Mouse (Mus musculus) midbrain, embryonic 13.5 days (tissue): Measurements from ENCODE around the gene Pgm1. TPM values are rescaled to one million over a fixed set of nuclear protein-coding genes. Genes with fewer than 3 reads are reported as not detected.

ENCODE experiments used
- ATAC-seq: fragments of 200-750 bp; cut with Nextera tagmentation; 2 replicates; pipeline ENCODE4 v1.8.0; 2017; ENCODE audit warnings: mild to moderate bottlenecking, moderate TSS enrichment, moderate library complexity
- H3K27ac ChIP-seq: fragments of 300-500 bp; sonication (generic); 2 replicates; pipeline ENCODE4 v1.5.1; 2015; ENCODE audit warnings: inconsistent platforms, mild to moderate bottlenecking, moderate library complexity
- H3K27me3 ChIP-seq: fragments of 300-500 bp; sonication (generic); 2 replicates; pipeline ENCODE4 v1.6.1; 2015; ENCODE audit warnings: mild to moderate bottlenecking, inconsistent platforms
- H3K36me3 ChIP-seq: fragments of 300-500 bp; sonication (generic); 2 replicates; pipeline ENCODE4 v1.6.1; 2015; ENCODE audit warnings: mild to moderate bottlenecking, inconsistent platforms
- H3K4me1 ChIP-seq: fragments of 300-500 bp; sonication (generic); replicated peaks from 2 replicates; pipeline ENCODE4 v1.6.1; 2015; ENCODE audit warnings: inconsistent platforms
- H3K4me2 ChIP-seq: fragments of 300-500 bp; sonication (generic); replicated peaks from 2 replicates; pipeline ENCODE4 v1.6.1; 2015; ENCODE audit warnings: moderate library complexity, mild to moderate bottlenecking, inconsistent platforms
- H3K4me3 ChIP-seq: fragments of 300-500 bp; sonication (generic); replicated peaks from 2 replicates; pipeline ENCODE4 v1.5.1; 2015; ENCODE audit warnings: mild to moderate bottlenecking, inconsistent platforms
- H3K9ac ChIP-seq: fragments of 300-500 bp; sonication (generic); replicated peaks from 2 replicates; pipeline ENCODE4 v1.6.1; 2015; ENCODE audit warnings: mild to moderate bottlenecking, inconsistent platforms
- H3K9me3 ChIP-seq: fragments of 300-500 bp; sonication (generic); 2 replicates; pipeline ENCODE4 v1.6.1; 2016; ENCODE audit warnings: mild to moderate bottlenecking, inconsistent platforms
- WGBS: fragments of 180-500 bp; shearing (Covaris S2); methylation state at CpG from one replicate; pipeline ENCODE4 v1.1.7; 2015; 5-methylcytosine and 5-hydroxymethylcytosine counted together
- polyA plus RNA-seq: library from polyadenylated mRNA; unstranded; fragments of >200 nt; fragmentation: Nextera tagmentation; extraction: Ambion mirVana; gene quantifications from 2 replicates; pipeline ENCODE4 v1.2.1, GENCODE M21; 2015

The Pgm1 gene
- polyA plus RNA-seq, 1 experiment from 2014 or later, result 46.8 TPM

DNA sequence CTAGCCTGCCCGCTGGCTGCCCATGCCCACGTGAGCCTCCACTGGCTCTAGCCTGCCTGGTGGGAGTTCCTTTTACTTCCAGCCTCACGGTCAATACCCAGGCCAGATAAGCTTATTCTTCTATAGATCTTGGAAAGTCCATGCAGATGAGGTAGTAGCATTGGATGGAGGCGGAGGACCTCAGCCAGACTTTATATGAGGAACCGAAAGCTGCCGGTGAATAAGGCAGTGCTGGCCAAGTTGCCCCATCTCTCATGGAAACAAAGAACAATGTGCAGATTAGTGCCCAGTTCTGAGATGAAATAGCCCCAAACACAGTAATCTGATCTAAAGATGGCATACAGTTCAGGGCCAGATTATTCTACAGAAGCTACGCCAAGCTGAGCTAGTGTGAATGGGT is 103.4 kb downstream of the Pgm1 start:
- ATAC-seq, result no peak
- no peak overlapping the region for H3K4me3 ChIP-seq
- WGBS, result 90% methylated on average over 7 of the region's 7 CpGs
- H3K27me3 ChIP-seq, result no peaks in the 10 kb centered on the region; the same call in 1 of the 2 replicates
- 0 out of 2 replicates have a peak, but pooled peaks cover 5% of the 10 kb centered on the region for H3K4me1 ChIP-seq
- H3K36me3 ChIP-seq, result no peaks in the 10 kb centered on the region
- no peak overlapping the region for H3K4me2 ChIP-seq
- H3K9ac ChIP-seq, result no peak overlapping the region
- H3K9me3 ChIP-seq, result no peaks in the 10 kb centered on the region
- H3K27ac ChIP-seq, result no peak overlapping the region

DNA sequence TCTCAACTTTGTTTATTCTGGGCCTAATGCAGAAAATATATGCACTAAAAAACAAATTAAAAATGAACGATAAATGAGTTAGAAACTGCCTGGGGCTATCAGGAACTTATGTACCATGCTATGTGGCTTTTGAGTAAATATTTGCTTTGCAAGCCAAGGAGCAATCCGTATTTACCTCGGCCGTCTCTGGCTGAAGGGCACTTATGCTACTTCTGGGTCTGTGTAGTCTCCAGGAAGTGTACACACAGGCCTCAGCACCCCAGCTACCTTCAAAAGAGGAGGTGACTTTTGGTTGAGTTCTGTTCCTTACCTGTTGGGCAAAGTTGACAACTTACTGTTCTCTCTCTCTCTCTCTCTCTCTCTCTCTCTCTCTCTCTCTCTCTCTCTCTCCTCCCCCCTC is 104.7 kb downstream of the Pgm1 start:
- Histone ChIP-seq H3K9ac (no peak overlapping the region), H3K36me3 (no peaks in the 10 kb centered on the region), H3K27me3 (no peaks in the 10 kb centered on the region; the same call in 1 of the 2 replicates), H3K27ac (no peak overlapping the region), H3K4me3 (no peak overlapping the region), H3K9me3 (no peaks in the 10 kb centered on the region), H3K4me1 (0 out of 2 replicates have a peak, but pooled peaks cover 5% of the 10 kb centered on the region), H3K4me2 (no peak overlapping the region)
- 92% methylated on average over 4 of the region's 4 CpGs for WGBS
- ATAC-seq, result no peak

DNA sequence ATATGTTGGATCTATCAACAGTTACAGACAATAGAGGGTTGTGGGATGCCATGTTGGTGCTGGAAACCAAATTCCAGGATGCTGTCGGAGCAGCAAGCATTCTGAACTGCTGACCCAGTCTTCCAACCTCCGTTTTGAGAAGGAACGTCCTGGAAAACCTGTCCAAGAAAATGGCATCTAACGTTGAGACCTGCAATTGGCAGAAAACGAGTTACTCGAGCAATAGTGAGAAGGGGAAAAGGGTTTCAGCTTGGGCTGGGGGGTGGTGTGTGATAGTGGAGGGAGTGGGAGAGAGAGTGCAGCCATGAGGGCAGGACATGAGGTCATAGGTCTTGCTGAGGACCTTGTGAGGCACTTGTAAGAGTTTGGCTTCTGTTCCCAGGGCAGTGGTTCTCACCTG is 105.8 kb downstream of the Pgm1 start:
- no peak for ATAC-seq
- no peak overlapping the region for H3K4me3 ChIP-seq
- H3K9me3 ChIP-seq, result no peaks in the 10 kb centered on the region
- H3K4me2 ChIP-seq, result no peak overlapping the region
- H3K9ac ChIP-seq, result no peak overlapping the region
- H3K27ac ChIP-seq, result no peak overlapping the region
- H3K4me1 ChIP-seq, result 0 out of 2 replicates have a peak, but pooled peaks cover 5% of the 10 kb centered on the region
- no peaks in the 10 kb centered on the region for H3K36me3 ChIP-seq
- WGBS, result 80% methylated on average over 6 of the region's 6 CpGs
- no peaks in the 10 kb centered on the region; the same call in 1 of the 2 replicates for H3K27me3 ChIP-seq

DNA sequence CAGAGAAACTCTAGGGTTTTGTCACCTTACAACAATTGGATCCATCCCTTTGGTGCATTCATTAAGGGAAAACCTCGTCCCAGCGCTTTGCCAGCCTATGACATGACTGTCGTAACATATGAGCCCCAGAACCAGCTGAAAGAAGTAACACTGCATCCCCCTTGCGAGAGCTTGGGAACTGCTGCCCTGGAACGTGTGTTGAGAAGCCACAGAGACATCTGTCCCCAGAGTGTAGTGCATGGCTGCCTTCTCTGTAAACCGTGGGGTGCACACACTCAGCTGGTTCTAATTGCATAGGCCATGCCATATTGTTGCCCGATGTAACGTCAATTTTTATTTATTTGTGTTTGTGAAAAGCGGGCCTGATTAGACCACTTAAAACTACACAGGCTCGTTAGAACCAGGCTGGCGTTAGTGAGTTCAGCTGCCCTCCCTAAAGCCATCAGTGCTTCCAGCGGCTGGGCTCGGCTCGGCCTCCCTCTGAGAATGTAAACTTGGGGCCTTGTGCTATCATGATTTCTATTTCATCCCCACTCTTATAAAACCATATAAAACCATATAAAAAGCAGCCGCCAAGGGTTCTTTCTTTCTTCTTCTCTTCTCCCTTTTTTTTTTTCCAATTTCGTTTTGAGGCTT is 106.8 kb downstream of the Pgm1 start:
- Histone ChIP-seq H3K4me2 (no peak overlapping the region), H3K27me3 (no peaks in the 10 kb centered on the region; the same call in 1 of the 2 replicates), H3K36me3 (no peaks in the 10 kb centered on the region), H3K27ac (no peak overlapping the region), H3K4me1 (0 out of 2 replicates have a peak, but pooled peaks cover 5% of the 10 kb centered on the region), H3K4me3 (no peak overlapping the region), H3K9ac (no peak overlapping the region), H3K9me3 (no peaks in the 10 kb centered on the region)
- no peak for ATAC-seq
- 51% methylated on average over 16 of the region's 16 CpGs for WGBS

Other genes starting within 250 kb of the Pgm1 start
- gene Alg6, start 213.8 kb upstream of the Pgm1 start, polyA plus RNA-seq, result 10.2 and 10.4 TPM in 2 replicates
- gene Efcab7, start 100.2 kb upstream of the Pgm1 start, polyA plus RNA-seq, result 19.7 and 22.7 TPM in 2 replicates
- 25.1 and 26.8 TPM in 2 replicates for gene Itgb3bp, start 399 bp downstream of the Pgm1 start, polyA plus RNA-seq
- gene Ror1, start 166.4 kb downstream of the Pgm1 start, polyA plus RNA-seq, result 0.99 and 1.1 TPM in 2 replicates